30 mouse cellular contexts compared by ENCODE assay signal in the genomic region with DNA sequence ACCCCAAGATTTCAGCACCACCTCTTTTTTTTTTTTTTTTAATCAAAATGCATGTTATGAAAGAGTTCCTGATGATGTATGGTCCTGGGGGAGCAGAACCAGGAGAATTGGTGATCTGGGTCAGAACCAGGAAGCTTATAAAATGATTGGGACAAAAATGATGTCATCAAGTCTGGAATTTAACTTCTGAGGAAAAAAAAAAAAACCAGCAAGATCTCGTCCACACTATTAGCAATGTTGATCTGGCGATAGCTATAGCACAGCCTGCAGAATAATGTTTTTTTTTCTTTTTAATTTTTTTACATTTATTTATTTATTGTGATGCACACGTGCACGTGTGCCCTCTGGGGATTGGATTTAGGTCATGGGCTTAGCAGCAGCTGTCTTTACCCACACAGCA.
"Had no signal": no experiment of that assay in that cellular context is flagged by ENCODE, and none has a peak within 500 bp of the region (broad histone marks: within the 10 kb centered on the region; RNA-seq: fewer than 3 reads in every experiment).

No protein-coding gene starts in this region.

- H3K9me3 ChIP-seq: heart, embryonic 15.5 days; hindbrain, embryonic 12.5 days; hindbrain, embryonic 13.5 days; hindbrain, embryonic 15.5 days; intestine, embryonic 15.5 days; kidney, embryonic 15.5 days had no signal

- H3K4me3 ChIP-seq: heart, embryonic 12.5 days; heart, embryonic 13.5 days; heart, embryonic 15.5 days; hindbrain, embryonic 10.5 days; hindbrain, embryonic 12.5 days; hindbrain, embryonic 13.5 days; hindbrain, embryonic 15.5 days; intestine, embryonic 15.5 days; kidney, embryonic 15.5 days; layer of hippocampus, adult 2 months; left cerebral cortex, adult 2 months had no signal

- H3K27ac ChIP-seq: heart, embryonic 13.5 days; heart, embryonic 15.5 days; hindbrain, embryonic 10.5 days; hindbrain, embryonic 12.5 days; hindbrain, embryonic 13.5 days; hindbrain, embryonic 14.5 days; hindbrain, embryonic 15.5 days; hindbrain, postnatal 0 days; intestine, embryonic 15.5 days; kidney, embryonic 15.5 days; kidney, postnatal 0 days; layer of hippocampus, adult 2 months; left cerebral cortex, adult 2 months had no signal

- H3K9ac ChIP-seq: heart, embryonic 12.5 days; heart, embryonic 13.5 days; heart, embryonic 15.5 days; hindbrain, embryonic 12.5 days; hindbrain, embryonic 13.5 days; hindbrain, embryonic 14.5 days; hindbrain, embryonic 15.5 days; intestine, embryonic 15.5 days; kidney, embryonic 15.5 days had no signal

- H3K4me1 ChIP-seq: heart, embryonic 12.5 days; heart, embryonic 13.5 days; heart, embryonic 15.5 days; intestine, embryonic 15.5 days; kidney, embryonic 15.5 days had no signal

- H3K36me3 ChIP-seq: heart, embryonic 12.5 days; heart, embryonic 13.5 days; heart, embryonic 15.5 days; hindbrain, embryonic 10.5 days; hindbrain, embryonic 12.5 days; hindbrain, embryonic 13.5 days; hindbrain, embryonic 15.5 days; intestine, embryonic 15.5 days; kidney, embryonic 15.5 days had no signal

- DNase-seq: heart, postnatal 10 days; heart, postnatal 14 days; heart, postnatal 36 days; heart, postnatal 4 days; kidney, adult 11 months; kidney, adult 18-20 months; kidney, adult 2 months; kidney, adult 8-10 months; kidney, adult 9 months; kidney, postnatal 10 days; kidney, postnatal 14 days; kidney, postnatal 25 days; kidney, postnatal 36 days; kidney, postnatal 4 days; layer of hippocampus, adult 9-11 months; layer of hippocampus, postnatal 36 days had no signal
